Mouse (Mus musculus): Measurements from ENCODE around the gene Btbd3.

GRCm38 (mm10) chr2:138492176-138492575 is 235.8 kb downstream of the Btbd3 start:
- no peak for TF ChIP-seq CTCF (IDR thresholded peaks at IDR 0.05; ENCODE audit: low read depth, low read length)
- TF ChIP-seq EP300 (IDR thresholded peaks at IDR 0.05; ENCODE audit: insufficient read depth, low read depth, low read length): no peak
- no peak for TF ChIP-seq POLR2A (IDR thresholded peaks at IDR 0.05; ENCODE audit: insufficient read depth, low read length)
